Mouse (Mus musculus): ENCODE results near the gene Plxnb2.

GRCm38 (mm10) chr15:89173024-89173905, 7.3 kb downstream of the Plxnb2 start:
- no peak for TF ChIP-seq CTCF (IDR thresholded peaks at IDR 0.05; ENCODE audit: control insufficient read depth, insufficient read depth, low read length)
- no peak for TF ChIP-seq POLR2A (IDR thresholded peaks at IDR 0.05; ENCODE audit: borderline replicate concordance, control insufficient read depth, low read depth, low read length)
